Mouse (Mus musculus): Measurements from ENCODE around the gene Olfr1412. TPM values are rescaled to one million over a fixed set of nuclear protein-coding genes. Genes with fewer than 3 reads are reported as not detected.

The Olfr1412 gene
- total RNA-seq, 2 experiments from 2014 or later, result not detected

DNA sequence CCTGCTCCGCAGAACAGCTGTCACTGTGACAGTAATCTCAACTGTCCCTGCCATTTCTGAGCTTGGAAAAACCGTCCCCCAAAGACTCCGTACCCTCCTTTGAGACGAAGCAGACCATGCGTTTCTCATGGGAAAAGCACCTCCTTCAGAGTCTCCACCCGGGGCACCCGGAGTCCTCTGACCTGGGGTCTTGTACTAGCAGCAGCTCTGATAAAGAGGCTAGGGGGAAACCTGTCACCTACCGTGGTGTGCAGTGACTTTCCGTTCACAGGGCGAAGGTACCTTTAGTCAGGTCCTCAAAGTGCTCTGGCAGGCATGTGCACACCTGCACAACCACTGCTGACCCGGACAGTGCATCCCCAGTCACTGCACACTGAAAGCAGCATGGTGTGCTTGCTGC lies 51.1 kb downstream of the Olfr1412 start:
- intact Hi-C loops (cut with DNase I), result no loop called here
- no peak for DNase-seq

DNA sequence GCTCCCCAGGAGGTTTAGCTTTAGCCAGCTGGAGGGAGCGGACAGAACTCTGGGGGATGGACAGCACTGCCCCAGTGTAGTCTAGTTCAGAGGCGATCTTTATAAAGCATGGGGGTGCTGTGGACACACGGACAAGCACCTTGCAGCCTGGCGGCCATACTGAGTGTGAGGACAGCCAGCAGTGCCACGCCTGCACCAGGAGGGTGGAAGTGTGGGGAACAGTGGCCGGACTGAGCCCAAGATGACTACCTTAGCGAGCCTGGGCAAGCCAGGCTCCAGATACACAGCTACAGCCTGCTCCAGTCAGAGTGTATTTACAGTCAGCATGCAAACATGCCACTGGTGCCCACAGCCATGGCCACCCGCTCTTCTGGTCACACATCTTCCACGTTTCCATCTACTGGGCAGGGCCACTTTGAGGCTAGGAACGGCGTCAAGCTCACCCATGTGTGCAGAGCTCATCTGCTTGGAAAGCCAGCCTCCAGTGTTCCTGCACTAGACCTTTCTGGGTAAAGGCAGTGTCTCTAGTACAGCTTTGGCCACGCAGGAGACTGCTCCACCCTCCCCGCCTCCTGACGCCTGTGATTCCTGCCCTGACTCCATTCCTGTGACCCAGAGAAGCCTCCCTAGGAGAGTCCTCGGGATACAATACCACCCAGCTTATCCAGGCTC lies 52.1 kb downstream of the Olfr1412 start:
- intact Hi-C loops (cut with DNase I), result no loop called here
- no peak for DNase-seq

DNA sequence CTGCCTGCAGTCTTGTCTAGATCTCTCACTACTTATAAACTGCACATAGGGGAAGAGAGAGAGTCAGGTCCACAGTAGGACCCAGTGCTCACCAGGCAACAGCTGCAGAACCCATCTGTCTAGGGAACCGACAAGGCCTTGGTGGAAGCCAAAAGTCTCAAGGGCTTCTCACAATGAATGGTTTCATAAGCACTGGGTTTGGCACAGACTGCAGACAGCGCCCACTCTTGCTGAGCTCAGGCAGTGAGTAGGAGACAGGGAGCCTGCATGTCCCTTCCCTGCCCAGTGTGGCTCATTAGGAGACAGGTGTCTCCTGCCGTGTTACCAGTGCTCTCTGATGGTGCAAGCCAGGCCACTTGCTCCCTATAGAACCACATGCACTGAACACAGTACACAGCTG lies 52.6 kb downstream of the Olfr1412 start:
- no peak for DNase-seq
- intact Hi-C loops (cut with DNase I), result no loop called here

DNA sequence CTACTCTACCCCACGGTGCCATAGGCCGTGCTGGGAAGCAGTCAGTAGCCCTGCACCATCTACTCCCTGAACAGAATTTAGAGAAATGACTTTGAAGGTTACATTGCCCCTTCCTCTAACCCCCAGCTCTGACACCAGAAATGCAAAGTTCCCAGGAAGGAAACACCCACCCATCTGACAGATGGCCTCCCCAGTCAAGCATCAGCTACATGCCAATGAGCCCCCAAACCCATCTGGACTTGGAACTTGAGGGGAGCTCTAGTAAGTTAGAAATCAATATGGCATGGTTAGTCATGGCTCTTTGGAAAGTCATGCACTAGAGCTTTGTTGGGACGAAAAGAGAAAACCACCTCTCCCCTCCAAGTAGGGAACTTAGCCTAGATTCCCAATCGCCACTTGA lies 53.2 kb downstream of the Olfr1412 start:
- DNase-seq, result no peak
- intact Hi-C loops (cut with DNase I), result no loop called here

DNA sequence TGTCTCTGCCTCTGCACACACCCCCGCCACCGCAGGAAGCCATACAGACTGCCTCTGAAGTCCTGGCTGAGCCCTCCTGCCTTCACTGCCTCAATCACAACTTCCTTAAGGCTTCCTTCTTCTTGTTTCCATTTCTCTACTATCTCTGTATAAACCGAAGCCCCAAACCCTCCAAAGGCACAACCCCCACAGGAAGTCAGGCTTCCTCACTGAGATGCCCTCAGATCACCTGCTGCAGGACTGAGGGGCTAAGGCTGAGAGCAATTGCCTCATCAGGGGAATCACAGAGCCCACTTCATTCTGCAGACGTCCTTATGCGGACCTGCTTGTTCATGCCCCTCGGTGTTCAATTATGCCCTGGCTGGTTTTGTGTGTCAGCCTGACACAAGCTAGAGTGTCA lies 54.8 kb downstream of the Olfr1412 start:
- intact Hi-C loops (cut with DNase I), result no loop called here
- no peak for DNase-seq

Other genes starting within 250 kb of the Olfr1412 start
- 100 to 1,000 TPM; 882 to 892 TPM for gene Ndufa10, start 111.9 kb upstream of the Olfr1412 start, total RNA-seq (2021)
- not detected for gene Olfr1416, start 100.7 kb upstream of the Olfr1412 start, total RNA-seq (2021)
- not detected for gene Olfr1415, start 89.7 kb upstream of the Olfr1412 start, total RNA-seq (2021)
- not detected for gene Olfr1414, start 67.1 kb upstream of the Olfr1412 start, total RNA-seq (2021)
- gene Olfr1413, start 14.5 kb upstream of the Olfr1412 start, total RNA-seq (2021), result not detected
- gene Olfr1411, start 8.6 kb downstream of the Olfr1412 start, total RNA-seq (2021), result not detected
- not detected for gene Olfr1410, start 20.0 kb downstream of the Olfr1412 start, total RNA-seq (2021)
- gene Olfr12, start 32.0 kb downstream of the Olfr1412 start, total RNA-seq (2021), result not detected
- 100 to 1,000 TPM; 217 to 236 TPM for gene Cops9, start 56.2 kb downstream of the Olfr1412 start, total RNA-seq (2021)
- gene Otos, start 63.1 kb downstream of the Olfr1412 start, total RNA-seq (2021), result not detected
- 100 to 1,000 TPM; 222 to 238 TPM for gene Gpc1, start 245.9 kb downstream of the Olfr1412 start, total RNA-seq (2021)

Measured in heart, postnatal 14 days (tissue).